Mouse (Mus musculus) lung, adult 18-20 months (tissue): ENCODE results near the gene Nrgn.

Source experiments
- DNase-seq, 2 experiments: peaks; one replicate each; pipeline ENCODE4 v3.0.0; 2022; ENCODE audit warnings: mixed read lengths in 2 of 2

Gene Nrgn

GRCm38 (mm10) chr9:37552536-37553293, at the start of gene Nrgn:
TSS of gene Nrgn (minus strand) at chr9:37552904.
- peak; percentile 88 for DNase-seq

- no peak for DNase-seq
Observed at GRCm38 (mm10) chr9:37600538-37601205, 48.0 kb upstream of the Nrgn start.

GRCm38 (mm10) chr9:37598637-37599036, 45.9 kb upstream of the Nrgn start:
- DNase-seq = no peak

- no peak for DNase-seq
Observed at GRCm38 (mm10) chr9:37595570-37595969, 42.9 kb upstream of the Nrgn start.

- no peak for DNase-seq
Observed at GRCm38 (mm10) chr9:37593690-37594089, 41.0 kb upstream of the Nrgn start.

- DNase-seq = no peak
Observed at GRCm38 (mm10) chr9:37592633-37593032, 39.9 kb upstream of the Nrgn start.

GRCm38 (mm10) chr9:37592025-37592424, 39.3 kb upstream of the Nrgn start:
- no peak for DNase-seq

- no peak for DNase-seq
Observed at GRCm38 (mm10) chr9:37590381-37590780, 37.7 kb upstream of the Nrgn start.

- no peak for DNase-seq
Observed at GRCm38 (mm10) chr9:37586718-37587117, 34.0 kb upstream of the Nrgn start.

GRCm38 (mm10) chr9:37583594-37583993, 30.9 kb upstream of the Nrgn start:
- no peak for DNase-seq

GRCm38 (mm10) chr9:37576436-37576930, 23.8 kb upstream of the Nrgn start:
- DNase-seq = no peak

- no peak for DNase-seq
Observed at GRCm38 (mm10) chr9:37572204-37572876, 19.6 kb upstream of the Nrgn start.

- no peak for DNase-seq
Observed at GRCm38 (mm10) chr9:37569231-37569835, 16.6 kb upstream of the Nrgn start.

- no peak for DNase-seq
Observed at GRCm38 (mm10) chr9:37568605-37569214, 16.0 kb upstream of the Nrgn start.

GRCm38 (mm10) chr9:37567892-37568604, 15.3 kb upstream of the Nrgn start:
- peak; percentile 11 for DNase-seq

GRCm38 (mm10) chr9:37567454-37567853, 14.8 kb upstream of the Nrgn start:
- no peak for DNase-seq

GRCm38 (mm10) chr9:37567019-37567418, 14.3 kb upstream of the Nrgn start:
- no peak for DNase-seq

- no peak for DNase-seq
Observed at GRCm38 (mm10) chr9:37563805-37564204, 11.1 kb upstream of the Nrgn start.

- DNase-seq = no peak
Observed at GRCm38 (mm10) chr9:37560617-37561016, 7.9 kb upstream of the Nrgn start.

GRCm38 (mm10) chr9:37556366-37556765, 3.7 kb upstream of the Nrgn start:
- DNase-seq = no peak

GRCm38 (mm10) chr9:37554838-37555748, 2.4 kb upstream of the Nrgn start, which contains the start of gene Siae:
TSS of gene Siae (plus strand) at chr9:37555698.
- DNase-seq = no peak
